Mouse (Mus musculus) frontal cortex, postnatal 14 days (tissue): ENCODE results near the gene Scyl1.

ENCODE experiments used
- DNase-seq, 2 experiments: peaks; one replicate each; pipeline ENCODE4 v3.0.0; 2022; ENCODE audit warnings: low spot score in 2 of 2

Scyl1 gene

DNA sequence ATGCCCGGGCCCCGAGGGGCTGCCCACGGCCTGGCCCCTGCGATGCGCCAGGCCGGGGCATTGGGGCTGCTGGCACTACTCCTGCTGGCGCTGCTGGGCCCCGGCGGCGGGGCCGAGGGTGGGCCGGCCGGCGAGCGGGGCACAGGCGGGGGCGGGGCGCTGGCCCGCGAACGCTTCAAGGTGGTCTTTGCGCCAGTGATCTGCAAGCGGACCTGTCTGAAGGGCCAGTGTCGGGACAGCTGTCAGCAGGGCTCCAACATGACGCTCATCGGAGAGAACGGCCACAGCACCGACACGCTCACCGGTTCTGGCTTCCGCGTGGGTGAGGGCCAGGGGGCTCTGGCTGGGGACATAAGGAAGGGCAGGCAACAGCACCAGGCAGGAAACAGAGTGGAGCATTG, 29.0 kb downstream of the Scyl1 start:
- no peak for DNase-seq

DNA sequence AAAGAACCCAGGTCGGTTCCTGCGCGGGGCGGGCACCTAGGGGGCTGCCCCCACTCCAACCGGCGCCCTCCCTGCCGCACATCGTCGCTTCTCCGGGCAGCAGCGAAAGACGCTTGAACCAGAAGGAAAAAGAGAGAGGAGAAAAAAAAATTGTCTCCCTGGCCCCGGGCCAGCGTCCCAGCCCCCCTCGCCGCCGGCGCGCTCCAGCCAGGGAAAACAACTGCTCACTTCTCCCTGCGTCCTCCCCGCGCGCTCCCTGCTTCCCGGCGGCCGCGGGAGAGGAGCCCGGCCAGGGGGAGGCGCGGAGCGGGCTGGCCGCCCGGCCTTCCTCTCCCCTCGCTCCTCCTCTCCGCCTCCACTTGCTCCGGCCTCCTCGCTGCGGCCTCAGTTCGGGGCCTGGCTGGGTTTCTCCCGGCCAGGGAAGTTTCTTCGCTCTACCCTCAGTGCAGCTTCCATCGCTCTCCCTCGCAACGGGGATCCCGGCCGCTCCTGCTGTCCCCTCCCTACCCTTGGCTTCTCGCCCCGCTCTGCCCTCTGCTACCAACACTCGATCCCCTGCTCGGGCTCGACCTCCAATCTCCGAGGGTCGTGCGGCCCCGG, 29.5 kb downstream of the Scyl1 start:
- DNase-seq: peak; percentile 69 to 71

DNA sequence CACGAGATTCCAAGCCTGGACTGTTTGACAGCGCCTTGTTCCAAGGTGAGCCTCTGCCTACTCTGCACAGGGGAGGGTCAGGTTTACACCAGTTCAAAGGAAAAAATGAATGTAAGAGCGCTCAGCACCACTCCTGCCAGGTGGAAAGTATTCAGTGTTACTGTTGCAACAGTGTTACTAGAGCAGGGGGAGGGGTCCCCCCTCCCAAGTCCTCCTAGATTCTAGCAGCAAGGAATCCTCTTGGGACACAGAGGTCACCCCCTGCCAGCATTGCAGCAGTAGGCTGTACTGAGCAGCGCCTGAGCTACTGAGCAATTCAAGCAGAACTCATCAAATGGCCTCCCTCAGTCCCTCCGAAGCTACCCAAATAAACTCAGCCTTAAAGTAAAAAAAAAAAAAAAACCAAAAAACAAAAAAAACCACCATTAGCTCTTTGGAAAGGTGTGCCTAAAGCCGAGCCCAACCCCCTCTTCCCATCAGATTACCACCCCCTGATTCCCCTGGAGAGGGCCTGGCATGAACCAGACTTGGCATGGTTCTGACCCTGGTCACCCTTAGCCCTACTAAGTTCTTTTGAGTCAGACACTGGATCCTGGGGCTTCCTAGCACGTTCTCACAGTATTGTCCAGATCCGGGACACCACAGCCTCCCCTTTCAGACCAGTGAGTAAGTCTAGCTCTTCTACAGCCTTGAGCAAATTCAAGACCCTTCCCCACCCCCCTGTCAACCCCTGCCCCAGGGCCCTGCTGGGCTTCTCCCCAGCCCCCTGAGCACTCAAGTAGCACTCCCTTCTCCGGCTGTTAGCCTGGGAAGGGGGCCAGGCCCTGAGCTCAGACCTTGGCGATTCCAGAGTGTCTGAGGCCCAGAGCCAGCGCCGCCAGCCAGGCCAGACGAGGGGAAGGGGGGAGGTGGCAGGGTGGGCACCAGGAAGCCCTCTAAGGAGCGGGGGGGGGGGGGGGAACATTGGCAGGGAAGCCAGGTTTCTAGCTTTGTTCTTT, 30.6 kb downstream of the Scyl1 start, which contains the start of gene Ltbp3:
Gene Ltbp3 (plus strand): TSS at position 585 of the 998 bp plus-strand sequence.
- DNase-seq: no peak

DNA sequence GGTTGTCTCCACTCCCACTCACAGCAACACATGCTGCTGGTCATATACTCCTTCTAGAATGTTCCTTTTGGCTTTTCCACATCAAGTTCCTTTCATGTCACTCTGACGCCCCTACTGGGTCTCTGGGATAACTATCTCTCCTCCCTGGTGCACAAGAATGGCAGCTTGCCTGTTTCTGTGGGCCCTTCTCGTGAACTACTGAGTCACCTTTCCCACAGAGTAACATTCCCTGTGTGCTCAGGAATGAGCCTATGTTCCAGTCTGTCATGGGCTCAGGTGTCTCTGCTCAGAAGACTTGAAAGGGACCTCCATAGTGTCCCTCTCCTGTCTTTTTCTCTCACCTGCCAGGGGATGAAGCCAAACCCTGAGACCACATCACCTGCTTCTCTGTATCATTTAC, 31.8 kb downstream of the Scyl1 start:
- DNase-seq: no peak

DNA sequence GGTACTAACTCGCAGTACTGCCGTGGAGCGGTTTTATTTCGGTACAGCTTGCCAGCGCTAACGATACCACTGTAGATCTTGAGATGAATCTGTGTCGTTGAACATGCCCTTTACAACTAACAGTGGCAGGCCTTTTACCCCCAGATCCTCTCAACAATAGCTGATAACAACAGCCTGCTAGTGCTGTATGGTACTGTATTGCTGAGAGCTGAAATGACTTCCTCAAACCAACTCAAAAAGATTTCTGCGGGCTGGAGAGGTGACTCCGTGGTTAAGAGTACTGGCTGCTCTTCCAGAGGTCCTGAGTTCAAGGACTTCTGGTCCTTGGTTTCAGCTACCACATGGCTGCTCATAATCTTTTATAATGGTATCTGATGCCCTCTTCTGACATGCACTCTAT, 36.9 kb downstream of the Scyl1 start:
- DNase-seq: no peak

- DNase-seq: peak; percentile 87 to 90
These were observed 39.8 kb downstream of the Scyl1 start for GRCm38 (mm10) chr19:5731264-5731978.

- no peak for DNase-seq
These were observed 40.7 kb downstream of the Scyl1 start for GRCm38 (mm10) chr19:5730314-5731186.

DNA sequence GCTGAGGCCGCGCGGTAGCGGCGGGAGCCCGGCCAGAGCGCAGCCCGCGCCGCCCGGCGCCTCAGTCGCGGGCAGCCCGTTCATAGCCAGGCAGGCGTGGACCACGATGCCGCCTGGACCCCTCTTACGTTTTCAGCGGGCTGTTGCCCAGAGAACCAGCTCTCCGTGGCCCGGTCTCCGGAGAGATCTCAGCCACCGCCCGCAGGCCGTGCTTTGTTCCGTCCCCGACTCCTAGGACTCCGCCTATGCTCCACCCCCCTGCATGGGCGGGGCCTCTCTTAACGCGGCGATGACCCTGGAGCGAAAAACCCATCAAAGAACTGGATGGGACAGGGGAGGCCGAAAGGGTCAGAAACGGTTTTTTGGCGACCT, 41.8 kb downstream of the Scyl1 start, which contains the start of gene Fam89b:
Gene Fam89b (minus strand): TSS at position 210 of the 372 bp plus-strand sequence.
- DNase-seq: peak; percentile 69 to 82

DNA sequence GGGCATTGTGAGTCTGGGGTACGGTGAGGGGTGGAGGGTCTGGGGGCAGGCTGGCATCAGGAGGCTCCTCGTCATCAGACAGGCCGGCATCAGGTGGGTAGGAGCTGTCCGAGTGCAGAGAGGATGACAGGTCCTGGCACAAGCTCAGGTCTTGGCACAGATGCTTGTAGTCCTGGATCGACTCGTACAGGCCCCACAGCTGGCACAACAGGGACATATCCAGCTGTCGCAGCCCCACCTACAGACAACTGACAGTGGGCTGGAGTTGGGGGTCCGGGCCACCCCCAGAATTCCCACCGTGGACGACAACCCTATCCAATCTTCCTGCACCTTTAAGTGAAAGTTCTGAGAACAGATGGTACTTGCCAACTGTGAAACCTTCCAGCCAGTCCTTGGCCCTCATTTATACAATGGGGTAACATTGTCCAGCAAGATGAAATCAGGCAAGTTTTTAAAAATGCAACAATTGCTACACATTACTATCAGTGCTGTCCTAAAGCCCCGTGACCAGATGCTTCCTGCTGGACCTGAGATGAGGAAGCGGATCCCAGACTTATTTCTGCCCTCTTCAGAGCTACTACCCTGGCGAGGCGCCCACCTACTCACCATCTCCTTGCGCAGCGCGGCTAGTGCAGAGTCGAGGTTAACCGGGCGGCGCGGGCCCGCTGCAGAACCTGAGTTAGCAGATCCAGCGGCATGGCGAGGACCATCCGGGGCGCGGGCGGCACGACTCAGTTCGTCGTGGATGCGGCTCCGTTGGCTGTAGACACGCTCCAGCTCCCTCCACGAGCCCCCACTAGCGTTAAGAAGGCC, 42.4 kb downstream of the Scyl1 start:
- peak in 1 of 2 experiments; percentile 61 for DNase-seq

- DNase-seq: peak in 1 of 2 experiments; percentile 86
These were observed 43.5 kb downstream of the Scyl1 start for GRCm38 (mm10) chr19:5727701-5728100.

GRCm38 (mm10) chr19:5726961-5727578, 44.1 kb downstream of the Scyl1 start:
- no peak for DNase-seq

- no peak for DNase-seq
These were observed 45.3 kb downstream of the Scyl1 start, which contains the start of gene Ehbp1l1 for GRCm38 (mm10) chr19:5725767-5726515. TSS of gene Ehbp1l1 (minus strand) at chr19:5726317.

GRCm38 (mm10) chr19:5725029-5725707, 46.1 kb downstream of the Scyl1 start:
- DNase-seq: no peak

DNA sequence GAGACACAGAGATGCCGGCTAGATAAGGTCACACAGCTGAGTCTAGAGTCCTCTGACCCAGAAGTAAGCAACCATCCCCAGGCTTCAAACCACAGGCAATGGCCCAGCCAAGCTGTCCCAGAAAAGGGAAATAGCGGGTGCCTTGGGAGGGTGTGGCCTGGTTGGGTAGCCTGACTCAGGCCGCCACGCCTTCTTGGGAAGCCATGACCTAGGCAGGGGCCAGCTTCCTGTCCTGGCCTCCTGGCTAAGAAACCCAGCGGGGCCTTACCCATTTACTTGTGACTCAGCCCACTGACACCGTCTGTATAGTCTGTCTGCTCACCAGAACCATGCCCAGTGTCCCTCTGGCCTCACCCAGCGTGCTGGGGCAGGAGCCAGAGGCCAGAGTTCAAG, 46.7 kb downstream of the Scyl1 start:
- DNase-seq: no peak

DNA sequence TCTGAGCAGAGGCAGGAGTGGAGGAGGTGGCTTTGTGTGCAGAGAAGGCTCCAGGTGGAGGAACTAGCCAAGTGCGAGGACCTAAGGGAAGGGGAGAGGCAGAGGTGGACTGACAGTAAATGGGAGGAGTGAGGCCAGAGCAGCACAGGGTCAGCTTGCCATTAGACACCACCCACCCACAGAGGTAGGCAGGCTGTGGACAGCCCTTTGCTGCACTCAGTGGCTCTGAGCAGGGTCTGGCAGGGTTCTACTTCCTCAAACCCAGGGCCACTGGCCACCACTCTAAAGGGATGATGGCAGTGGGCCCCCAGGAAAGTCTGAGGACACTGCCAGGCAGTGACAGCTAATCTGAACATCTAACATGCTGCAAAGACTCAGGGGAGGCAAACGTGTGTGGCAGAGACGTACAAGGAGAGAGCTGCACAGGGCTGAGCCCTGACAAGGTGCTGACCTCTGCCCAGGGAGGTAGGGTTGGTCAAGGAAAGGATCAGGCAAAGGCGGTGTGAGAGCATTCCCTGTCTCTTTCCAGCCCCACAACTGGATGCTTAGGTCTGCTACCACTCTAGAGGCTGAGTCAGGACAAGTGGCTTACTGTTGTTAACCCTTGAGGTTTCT, 47.2 kb downstream of the Scyl1 start:
- no peak for DNase-seq

DNA sequence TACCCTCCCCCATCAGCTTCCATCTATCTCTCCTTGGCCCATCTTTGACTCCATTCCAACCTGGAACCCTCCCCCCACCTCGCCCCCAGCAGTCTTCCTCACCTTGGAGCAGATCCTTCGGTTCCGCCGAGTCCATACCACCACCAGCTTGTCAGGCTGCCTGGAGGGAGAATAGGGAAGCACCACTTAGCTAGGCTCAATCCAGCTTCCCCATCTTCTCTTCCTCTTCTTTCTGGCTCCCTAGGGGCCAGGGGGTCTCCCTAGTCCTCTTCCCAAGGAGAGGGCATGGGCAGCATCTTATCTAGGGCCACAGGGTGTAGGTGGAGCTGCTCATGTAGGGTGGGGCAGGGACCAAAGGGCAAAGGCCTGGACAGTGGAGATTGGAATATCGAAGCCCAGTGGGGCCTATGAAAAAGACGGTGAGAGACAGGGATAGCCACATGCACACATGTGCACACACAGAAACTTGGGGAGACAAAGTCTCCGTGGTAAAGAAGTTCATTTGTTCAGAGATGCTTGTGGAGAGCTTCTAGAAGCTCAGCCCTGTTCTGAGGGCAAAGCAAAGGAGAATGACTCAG, 48.3 kb downstream of the Scyl1 start:
- DNase-seq: no peak

DNA sequence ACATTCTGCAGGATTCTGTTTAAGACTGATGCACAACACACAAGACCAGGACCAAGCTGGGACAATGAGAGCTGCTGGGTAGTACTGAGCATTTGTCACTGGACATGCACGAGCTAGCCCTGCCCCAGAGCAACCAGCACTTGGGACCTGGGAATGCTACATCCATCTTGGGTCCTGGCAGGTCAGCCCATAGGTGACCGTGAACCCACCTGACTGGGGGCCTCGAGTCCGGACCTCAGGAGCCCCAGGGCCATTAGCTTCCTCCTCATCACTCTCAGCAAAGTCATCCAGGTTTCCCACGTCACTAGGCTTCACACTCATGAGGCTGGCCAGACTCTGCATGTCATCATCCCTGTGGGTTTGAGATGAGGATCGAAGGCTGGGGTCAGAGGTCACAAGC, 50.0 kb downstream of the Scyl1 start:
- no peak for DNase-seq

- no peak for DNase-seq
These were observed 54.3 kb downstream of the Scyl1 start for GRCm38 (mm10) chr19:5716955-5717354.
